Mouse (Mus musculus) testis, adult 2 months (tissue): ENCODE results near the gene Jazf1.

Source experiments
- CTCF ChIP-seq: fragments of 200-500 bp; IDR thresholded peaks from 2 replicates; pipeline ENCODE4 v1.5.1; 2012; ENCODE audit warnings: low read depth, mild to moderate bottlenecking, inconsistent platforms, low read length, moderate library complexity; ENCODE audit not compliant: control insufficient read depth, insufficient read depth, insufficient replicate concordance
- POLR2A ChIP-seq: fragments of 200-500 bp; IDR thresholded peaks from 2 replicates; pipeline ENCODE4 v1.6.1; 2012; ENCODE audit warnings: low read depth, mild to moderate bottlenecking, inconsistent platforms, low read length, moderate library complexity; ENCODE audit not compliant: control insufficient read depth

DNA sequence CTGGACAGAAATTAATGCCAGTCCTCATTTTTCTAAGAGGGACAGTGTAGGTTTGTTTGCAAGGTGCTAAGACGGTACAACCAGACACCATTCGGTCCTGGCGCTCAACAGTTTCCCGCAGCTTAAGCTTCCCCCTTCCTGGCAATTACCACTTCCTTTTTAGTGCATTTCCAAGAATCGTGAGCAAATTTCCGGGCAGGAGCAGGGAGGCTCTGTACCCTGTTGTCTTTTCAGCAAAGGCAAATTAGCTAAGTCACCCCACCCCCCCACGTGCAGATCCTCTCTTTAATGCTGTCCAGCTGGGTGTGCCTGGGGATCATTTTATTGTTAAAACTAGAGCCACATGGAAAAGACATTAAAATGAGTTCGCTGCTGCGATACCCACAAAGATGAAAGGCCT lies 266.2 kb downstream of the Jazf1 start:
- TF ChIP-seq POLR2A, result no peak
- no peak for TF ChIP-seq CTCF
